Mouse (Mus musculus): ENCODE measurements around the gene Mrps6. TPM values are rescaled to one million over a fixed set of nuclear protein-coding genes. Genes with fewer than 3 reads are reported as not detected.
"Not testable (repeated sequence)": the region's sequence is repeated elsewhere in the genome, so short reads cannot be mapped to it uniquely, and the experiment has no call there.

Mrps6 gene
- polyA plus RNA-seq, 1 experiment from 2014 or later = 114 TPM

GRCm38 (mm10) chr16:92083771-92084453 is 25.8 kb downstream of the Mrps6 start:
- Histone ChIP-seq H3K4me3 (ENCODE audit: low read depth, low read length) (no peak overlapping the region), H3K36me3 (ENCODE audit: control insufficient read depth, insufficient read depth, low read length) (0 out of 2 replicates have a peak, but pooled peaks cover 7% of the 10 kb centered on the region), H3K4me1 (replicated peaks; ENCODE audit: control insufficient read depth, insufficient read depth, low read length) (no peaks in the 10 kb centered on the region), H3K9me3 (ENCODE audit: control insufficient read depth, low read length) (no peaks in the 10 kb centered on the region), H3K9ac (ENCODE audit: low read length) (no peak overlapping the region), H3K27ac (ENCODE audit: low read depth) (no peak overlapping the region), H3K4me2 (ENCODE audit: low read length) (no peak overlapping the region), H3K27me3 (replicated peaks; ENCODE audit: control insufficient read depth, insufficient read depth, low read length) (no peaks in the 10 kb centered on the region)
- no peak for ATAC-seq (replicated peaks; ENCODE audit: low FRiP score, low TSS enrichment, low read depth)
- DNase-seq (ENCODE audit: low spot score) = no peak
- WGBS = 77% methylated on average over 10 of the region's 10 CpGs

GRCm38 (mm10) chr16:92089225-92089624 is 31.2 kb downstream of the Mrps6 start:
- Histone ChIP-seq H3K9ac (ENCODE audit: low read length) (no peak overlapping the region), H3K36me3 (ENCODE audit: control insufficient read depth, insufficient read depth, low read length) (no peaks in the 10 kb centered on the region), H3K9me3 (ENCODE audit: control insufficient read depth, low read length) (no peaks in the 10 kb centered on the region), H3K4me2 (ENCODE audit: low read length) (no peak overlapping the region), H3K4me1 (replicated peaks; ENCODE audit: control insufficient read depth, insufficient read depth, low read length) (no peaks in the 10 kb centered on the region), H3K27ac (ENCODE audit: low read depth) (no peak overlapping the region), H3K27me3 (replicated peaks; ENCODE audit: control insufficient read depth, insufficient read depth, low read length) (no peaks in the 10 kb centered on the region), H3K4me3 (ENCODE audit: low read depth, low read length) (no peak overlapping the region)
- no peak for DNase-seq (ENCODE audit: low spot score)
- 86% methylated on average over 3 of the region's 3 CpGs for WGBS
- ATAC-seq (replicated peaks; ENCODE audit: low FRiP score, low TSS enrichment, low read depth) = no peak

GRCm38 (mm10) chr16:92091876-92092275 is 33.8 kb downstream of the Mrps6 start:
- H3K9ac ChIP-seq (ENCODE audit: low read length) = no peak overlapping the region
- no peaks in the 10 kb centered on the region for H3K4me1 ChIP-seq (replicated peaks; ENCODE audit: control insufficient read depth, insufficient read depth, low read length)
- no peaks in the 10 kb centered on the region for H3K9me3 ChIP-seq (ENCODE audit: control insufficient read depth, low read length)
- no peak overlapping the region for H3K4me3 ChIP-seq (ENCODE audit: low read depth, low read length)
- no peak overlapping the region for H3K4me2 ChIP-seq (ENCODE audit: low read length)
- DNase-seq (ENCODE audit: low spot score) = no peak
- no peak overlapping the region for H3K27ac ChIP-seq (ENCODE audit: low read depth)
- H3K36me3 ChIP-seq (ENCODE audit: control insufficient read depth, insufficient read depth, low read length) = no peaks in the 10 kb centered on the region
- WGBS = 83% methylated on average over 5 of the region's 5 CpGs
- no peak for ATAC-seq (replicated peaks; ENCODE audit: low FRiP score, low TSS enrichment, low read depth)
- H3K27me3 ChIP-seq (replicated peaks; ENCODE audit: control insufficient read depth, insufficient read depth, low read length) = no peaks in the 10 kb centered on the region

GRCm38 (mm10) chr16:92098351-92099051 is 40.4 kb downstream of the Mrps6 start:
- H3K36me3 ChIP-seq (ENCODE audit: control insufficient read depth, insufficient read depth, low read length) = peaks cover 9% of the 10 kb centered on the region; the same call in 1 of the 2 replicates
- no peaks in the 10 kb centered on the region for H3K9me3 ChIP-seq (ENCODE audit: control insufficient read depth, low read length)
- no peak overlapping the region for H3K4me3 ChIP-seq (ENCODE audit: low read depth, low read length)
- H3K4me1 ChIP-seq (replicated peaks; ENCODE audit: control insufficient read depth, insufficient read depth, low read length) = peaks cover 8% of the 10 kb centered on the region
- H3K4me2 ChIP-seq (ENCODE audit: low read length) = no peak overlapping the region
- no peaks in the 10 kb centered on the region for H3K27me3 ChIP-seq (replicated peaks; ENCODE audit: control insufficient read depth, insufficient read depth, low read length)
- H3K9ac ChIP-seq (ENCODE audit: low read length) = no peak overlapping the region
- DNase-seq (ENCODE audit: low spot score) = peak; percentile 27
- H3K27ac ChIP-seq (ENCODE audit: low read depth) = no peak overlapping the region
- WGBS = 60% methylated on average over 10 of the region's 10 CpGs
- ATAC-seq (replicated peaks; ENCODE audit: low FRiP score, low TSS enrichment, low read depth) = no peak

GRCm38 (mm10) chr16:92099598-92099997 is 41.5 kb downstream of the Mrps6 start:
- H3K9me3 ChIP-seq (ENCODE audit: control insufficient read depth, low read length) = no peaks in the 10 kb centered on the region
- H3K27me3 ChIP-seq (replicated peaks; ENCODE audit: control insufficient read depth, insufficient read depth, low read length) = no peaks in the 10 kb centered on the region
- no peak overlapping the region for H3K27ac ChIP-seq (ENCODE audit: low read depth)
- 70% methylated on average over 16 of the region's 16 CpGs for WGBS
- H3K4me2 ChIP-seq (ENCODE audit: low read length) = no peak overlapping the region
- peaks cover 9% of the 10 kb centered on the region; the same call in 1 of the 2 replicates for H3K36me3 ChIP-seq (ENCODE audit: control insufficient read depth, insufficient read depth, low read length)
- DNase-seq (ENCODE audit: low spot score) (no peak), ATAC-seq (replicated peaks; ENCODE audit: low FRiP score, low TSS enrichment, low read depth) (no peak)
- H3K4me1 ChIP-seq (replicated peaks; ENCODE audit: control insufficient read depth, insufficient read depth, low read length) = peaks cover 8% of the 10 kb centered on the region
- no peak overlapping the region for H3K9ac ChIP-seq (ENCODE audit: low read length)
- H3K4me3 ChIP-seq (ENCODE audit: low read depth, low read length) = no peak overlapping the region

GRCm38 (mm10) chr16:92100111-92100510 is 42.0 kb downstream of the Mrps6 start:
- DNase-seq (ENCODE audit: low spot score) (no peak), ATAC-seq (replicated peaks; ENCODE audit: low FRiP score, low TSS enrichment, low read depth) (no peak)
- H3K4me1 ChIP-seq (replicated peaks; ENCODE audit: control insufficient read depth, insufficient read depth, low read length) = peaks cover 8% of the 10 kb centered on the region
- H3K4me3 ChIP-seq (ENCODE audit: low read depth, low read length) = no peak overlapping the region
- H3K27me3 ChIP-seq (replicated peaks; ENCODE audit: control insufficient read depth, insufficient read depth, low read length) = no peaks in the 10 kb centered on the region
- no peak overlapping the region for H3K9ac ChIP-seq (ENCODE audit: low read length)
- H3K27ac ChIP-seq (ENCODE audit: low read depth) = no peak overlapping the region
- no peak overlapping the region for H3K4me2 ChIP-seq (ENCODE audit: low read length)
- peaks cover 9% of the 10 kb centered on the region; the same call in 1 of the 2 replicates for H3K36me3 ChIP-seq (ENCODE audit: control insufficient read depth, insufficient read depth, low read length)
- no peaks in the 10 kb centered on the region for H3K9me3 ChIP-seq (ENCODE audit: control insufficient read depth, low read length)
- WGBS = 44% methylated on average over 4 of the region's 4 CpGs

GRCm38 (mm10) chr16:92102115-92102514 is 44.0 kb downstream of the Mrps6 start:
- no peak for DNase-seq (ENCODE audit: low spot score)
- no peak overlapping the region for H3K4me3 ChIP-seq (ENCODE audit: low read depth, low read length)
- H3K9me3 ChIP-seq (ENCODE audit: control insufficient read depth, low read length) = no peaks in the 10 kb centered on the region
- no peak for ATAC-seq (replicated peaks; ENCODE audit: low FRiP score, low TSS enrichment, low read depth)
- no peak overlapping the region for H3K27ac ChIP-seq (ENCODE audit: low read depth)
- H3K27me3 ChIP-seq (replicated peaks; ENCODE audit: control insufficient read depth, insufficient read depth, low read length) = no peaks in the 10 kb centered on the region
- no peak overlapping the region for H3K9ac ChIP-seq (ENCODE audit: low read length)
- no peak overlapping the region for H3K4me2 ChIP-seq (ENCODE audit: low read length)
- peaks cover 8% of the 10 kb centered on the region for H3K4me1 ChIP-seq (replicated peaks; ENCODE audit: control insufficient read depth, insufficient read depth, low read length)
- peaks cover 12% of the 10 kb centered on the region for H3K36me3 ChIP-seq (ENCODE audit: control insufficient read depth, insufficient read depth, low read length)
- WGBS = 84% methylated on average over 5 of the region's 5 CpGs

GRCm38 (mm10) chr16:92102931-92103330 is 44.9 kb downstream of the Mrps6 start:
- H3K9ac ChIP-seq (ENCODE audit: low read length); H3K4me3 ChIP-seq (ENCODE audit: low read depth, low read length); DNase-seq (ENCODE audit: low spot score); H3K4me2 ChIP-seq (ENCODE audit: low read length); H3K27me3 ChIP-seq (replicated peaks; ENCODE audit: control insufficient read depth, insufficient read depth, low read length); H3K9me3 ChIP-seq (ENCODE audit: control insufficient read depth, low read length); H3K4me1 ChIP-seq (replicated peaks; ENCODE audit: control insufficient read depth, insufficient read depth, low read length); H3K27ac ChIP-seq (ENCODE audit: low read depth); ATAC-seq (replicated peaks; ENCODE audit: low FRiP score, low TSS enrichment, low read depth): not testable (repeated sequence)
- H3K36me3 ChIP-seq (ENCODE audit: control insufficient read depth, insufficient read depth, low read length) = peaks cover 12% of the 10 kb centered on the region
- 96% methylated on average over 6 of the region's 7 CpGs for WGBS

Measured in intestine, embryonic 14.5 days (tissue).